Mouse (Mus musculus) layer of hippocampus, postnatal 36 days (tissue): Measurements from ENCODE around the gene Mfrp. TPM values are rescaled to one million over a fixed set of nuclear protein-coding genes. Genes with fewer than 3 reads are reported as not detected.

Source experiments
- DNase-seq, 2 experiments: peaks; one replicate each; pipeline ENCODE4 v3.0.0; 2022
- total RNA-seq, 2 experiments: library from RNA; stranded (reverse); gene quantifications; 2 replicates each; pipeline ENCODE4 v1.2.3; 2021

Gene Mfrp
- total RNA-seq, 2 experiments from 2014 or later = 0.17 to 2.5 TPM

DNA sequence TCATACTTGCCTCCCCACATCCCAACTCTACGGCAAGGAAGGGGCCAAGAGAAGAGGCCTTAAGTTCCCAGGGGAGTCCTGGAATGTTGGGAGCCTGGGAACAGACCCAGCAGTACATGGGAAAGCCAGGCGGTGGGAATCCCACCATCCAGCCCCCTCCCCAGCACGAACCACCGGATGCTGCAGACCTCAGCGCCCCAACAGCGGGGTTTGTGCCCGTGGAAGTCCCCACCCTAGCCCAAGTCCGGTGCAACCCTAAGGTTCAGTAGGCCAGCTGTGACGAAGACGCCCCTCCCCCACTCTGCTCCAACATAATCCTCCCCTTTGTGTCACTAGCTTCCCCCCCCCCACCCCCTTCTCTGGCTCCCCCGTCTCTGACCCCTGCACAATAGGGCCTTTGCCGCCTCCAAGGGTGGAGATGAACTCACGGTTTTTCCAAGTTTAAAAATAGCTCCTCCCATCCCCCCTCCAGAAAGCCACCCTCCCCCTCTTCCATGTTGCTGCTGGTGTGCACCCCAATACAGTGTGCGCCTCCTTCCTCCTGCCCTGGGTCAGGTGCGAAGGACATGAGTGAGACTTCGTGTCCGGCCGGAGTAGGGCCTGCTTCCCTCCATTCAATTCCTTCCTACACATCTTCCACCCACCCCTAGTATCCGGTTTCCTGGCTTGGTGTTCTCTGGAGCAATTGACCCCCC, 29.2 kb downstream of the Mfrp start:
- DNase-seq = no peak

DNA sequence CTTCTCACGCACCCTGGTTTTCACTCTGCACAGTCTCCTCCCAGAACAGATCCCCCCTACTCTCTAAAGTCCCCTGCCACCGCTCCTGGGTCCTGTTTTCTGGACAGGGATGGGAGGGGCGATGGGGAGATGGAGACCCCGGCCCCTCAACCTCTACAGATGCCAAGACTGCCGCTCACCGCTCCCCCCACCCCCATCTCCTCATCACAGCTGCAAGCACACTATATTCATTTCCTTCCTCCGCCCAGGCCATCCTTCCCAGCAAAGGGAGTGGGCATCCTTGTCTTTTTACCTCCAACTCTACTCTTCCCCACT, 29.7 kb downstream of the Mfrp start:
- DNase-seq = no peak

DNA sequence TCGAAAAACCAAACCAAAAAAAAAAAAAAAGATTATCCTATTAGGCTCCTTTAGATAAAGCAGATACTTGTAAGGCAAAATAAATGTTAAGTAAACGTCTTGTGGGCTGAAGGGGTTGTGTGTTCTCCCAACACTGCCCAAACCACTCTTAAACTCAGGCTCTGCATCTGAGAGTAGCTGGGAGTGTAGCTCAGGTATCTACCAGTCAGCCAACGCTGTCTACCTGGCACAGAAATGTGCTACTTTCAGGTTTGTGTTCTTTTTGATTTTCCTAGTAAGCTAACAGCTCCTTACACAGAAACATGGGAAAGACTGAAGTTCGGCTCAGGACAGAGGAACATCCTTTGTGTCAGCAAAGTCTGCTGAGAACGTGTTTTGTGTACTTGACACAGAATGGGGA, 30.7 kb downstream of the Mfrp start:
- no peak for DNase-seq

DNA sequence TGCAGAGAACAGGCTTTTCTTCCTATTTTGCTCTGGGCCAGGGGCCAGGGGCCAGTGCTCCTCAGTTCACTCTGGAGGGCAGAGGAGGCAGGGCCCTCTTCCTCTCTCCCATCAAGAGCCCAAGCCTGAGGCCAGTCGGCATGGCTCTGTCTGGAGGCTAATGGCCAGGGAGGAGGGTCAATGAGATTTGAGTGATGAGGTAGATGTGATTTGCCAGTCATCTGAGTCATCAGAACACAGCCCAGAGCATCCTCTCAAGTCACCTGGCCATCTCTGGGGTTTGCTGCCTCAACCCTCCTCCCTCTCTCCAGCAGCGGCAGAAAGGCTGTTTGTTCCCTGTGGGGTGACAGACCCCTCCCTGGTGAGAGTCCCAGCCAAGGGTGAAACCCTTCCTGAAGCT, 31.8 kb downstream of the Mfrp start:
- no peak for DNase-seq

DNA sequence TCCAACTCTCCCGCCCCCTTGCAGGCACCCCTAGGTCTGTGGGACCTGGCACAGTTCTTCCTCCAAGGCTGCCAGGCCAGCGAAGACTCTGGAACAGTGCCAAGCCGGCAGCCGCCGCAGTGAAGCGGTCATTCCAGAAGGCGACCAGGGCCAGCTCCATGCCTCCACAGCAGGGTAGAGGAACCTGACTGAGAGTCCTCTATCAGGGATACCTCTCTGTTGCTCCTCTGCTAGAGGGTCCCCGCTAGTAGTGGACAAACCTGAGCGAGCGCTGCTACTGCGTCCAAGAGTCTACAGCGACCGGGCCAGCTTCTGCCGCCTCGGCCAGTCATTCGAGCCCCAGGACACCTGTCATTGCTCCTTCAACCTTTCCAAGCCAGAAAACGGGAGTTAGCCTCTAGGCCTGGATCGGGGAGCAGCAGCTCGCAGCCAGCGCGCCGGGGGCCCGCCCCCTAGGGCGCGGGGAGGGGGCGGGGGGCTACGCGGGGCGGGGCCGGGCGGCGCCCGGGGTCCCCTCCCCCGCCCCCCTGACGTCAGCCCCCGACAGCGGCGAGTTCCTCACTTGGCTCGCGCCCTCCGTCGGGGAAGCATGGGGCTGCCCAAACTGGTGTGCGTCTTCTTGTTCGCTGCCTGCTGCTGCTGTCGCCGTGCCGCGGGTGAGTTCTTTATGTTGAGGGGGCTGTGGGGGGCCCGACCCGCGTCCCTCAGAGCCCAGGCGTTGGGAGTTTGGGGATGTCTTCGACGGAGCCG, 32.7 kb downstream of the Mfrp start, which contains the start of gene Mcam:
Mcam (plus strand) TSS at position 369 of the 750 bp plus-strand sequence.
- peak in 1 of 2 experiments; percentile 46 for DNase-seq

DNA sequence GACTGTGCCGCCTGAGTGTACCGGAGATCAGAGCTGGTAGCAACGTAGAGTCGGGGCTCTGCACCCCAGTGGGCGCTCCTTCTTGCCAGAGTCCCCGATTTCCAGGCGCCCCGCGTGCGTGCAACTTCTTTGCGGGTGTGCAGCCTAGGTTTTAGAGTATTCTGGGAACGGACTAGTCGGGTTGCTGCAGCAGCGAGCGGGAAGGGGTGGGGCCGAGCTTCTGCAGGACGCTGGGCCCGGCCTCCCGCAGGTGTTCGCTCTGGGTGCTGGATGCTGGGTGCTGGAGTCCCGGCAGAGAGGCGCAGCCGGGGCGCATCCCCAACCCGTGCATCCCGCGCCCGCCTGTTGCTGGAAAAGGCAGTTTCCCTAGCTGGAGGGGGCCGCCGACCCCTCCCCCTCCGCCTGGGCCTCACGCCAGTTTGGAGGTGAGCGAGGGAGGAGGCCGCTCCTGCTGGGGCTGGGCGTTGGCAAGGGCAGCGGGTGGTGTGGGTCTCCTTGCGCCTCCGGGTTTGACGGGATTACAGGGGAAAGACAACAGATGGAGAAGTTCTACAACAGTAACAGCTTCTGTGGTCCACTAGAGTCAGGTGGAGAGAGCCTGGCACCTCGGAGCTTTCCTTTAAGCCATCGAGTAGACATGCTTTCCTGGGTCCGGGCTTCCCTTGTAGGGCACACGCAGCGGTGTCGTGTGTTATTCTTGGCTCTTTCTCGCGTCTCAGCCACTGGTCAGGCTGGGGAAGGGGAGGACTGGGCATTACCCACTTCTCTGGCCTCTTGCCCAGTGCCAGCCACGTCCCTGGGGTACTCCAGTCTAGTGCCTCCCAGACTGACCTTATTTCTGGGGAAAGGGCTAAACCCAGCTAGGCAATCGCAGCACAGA, 33.6 kb downstream of the Mfrp start:
- DNase-seq = no peak

DNA sequence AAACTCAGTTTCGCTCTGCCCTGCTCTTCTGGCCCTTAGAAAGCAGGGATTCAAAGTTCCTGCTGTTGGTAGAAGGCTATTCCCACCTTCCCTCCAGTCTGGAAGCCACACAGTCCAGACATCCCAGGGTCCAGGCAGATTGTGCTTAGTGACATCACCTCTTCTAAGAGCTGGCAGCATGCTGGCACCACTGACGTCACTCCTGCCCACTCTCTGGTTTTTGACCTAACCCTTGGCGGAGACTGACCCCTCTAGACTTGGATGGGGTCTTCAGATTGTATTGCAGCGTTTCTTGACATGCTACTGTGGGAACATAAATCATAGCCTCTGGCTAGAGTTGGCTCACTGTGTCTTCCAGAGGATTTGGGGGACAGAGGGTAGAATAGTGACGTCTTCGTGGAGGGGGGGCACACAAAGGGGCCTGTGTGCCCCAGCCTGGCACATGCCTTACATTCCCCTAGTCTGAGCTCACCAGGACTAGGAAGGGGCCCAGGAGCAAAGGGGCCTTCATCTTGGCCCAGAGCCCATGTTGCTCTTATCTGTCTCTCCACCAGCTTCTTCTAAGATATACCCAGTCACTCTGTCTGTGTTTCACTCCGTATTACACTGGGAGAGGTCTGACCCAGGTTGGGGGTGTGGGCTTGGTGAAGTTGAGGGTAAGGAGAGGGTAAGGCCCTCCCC, 34.3 kb downstream of the Mfrp start:
- DNase-seq = no peak

DNA sequence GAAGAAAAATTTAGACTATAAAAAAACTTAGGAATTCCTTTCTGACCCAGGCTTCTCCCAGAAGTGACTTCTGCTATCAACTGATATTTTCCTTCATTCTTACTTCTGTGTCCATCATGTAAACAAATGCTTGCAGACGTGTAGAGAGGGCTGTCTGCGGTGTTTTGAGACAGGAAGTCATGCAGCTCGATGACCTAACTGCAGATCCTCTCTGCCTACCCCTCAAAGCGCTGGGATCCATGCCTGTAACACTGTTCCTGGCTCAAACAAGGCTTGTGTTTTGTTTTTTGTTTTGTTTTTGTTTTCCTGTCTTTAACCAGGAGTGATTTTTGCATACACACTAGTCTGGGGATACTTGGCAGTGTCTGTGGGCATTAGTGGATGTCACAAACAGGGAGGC, 36.3 kb downstream of the Mfrp start:
- DNase-seq = no peak

DNA sequence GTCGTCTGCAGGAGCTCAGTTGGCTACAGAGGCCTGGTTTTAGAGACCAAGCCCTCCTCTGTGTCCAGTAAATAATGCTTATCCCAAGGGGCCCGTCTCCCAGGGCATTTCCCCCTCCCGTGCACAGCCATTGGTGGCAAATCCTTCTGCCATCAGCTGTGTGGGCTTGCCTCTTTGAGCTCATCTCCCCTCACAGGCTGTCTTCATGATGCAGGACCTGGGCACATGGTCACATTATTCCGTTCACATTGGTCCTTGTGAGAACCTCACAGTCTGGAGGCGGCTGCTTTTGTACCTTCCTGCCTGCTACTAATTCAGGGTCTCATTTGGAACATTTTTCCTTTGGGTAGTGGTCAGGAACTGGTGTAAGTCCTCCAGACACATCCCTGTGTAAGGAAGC, 40.4 kb downstream of the Mfrp start:
- DNase-seq = no peak

DNA sequence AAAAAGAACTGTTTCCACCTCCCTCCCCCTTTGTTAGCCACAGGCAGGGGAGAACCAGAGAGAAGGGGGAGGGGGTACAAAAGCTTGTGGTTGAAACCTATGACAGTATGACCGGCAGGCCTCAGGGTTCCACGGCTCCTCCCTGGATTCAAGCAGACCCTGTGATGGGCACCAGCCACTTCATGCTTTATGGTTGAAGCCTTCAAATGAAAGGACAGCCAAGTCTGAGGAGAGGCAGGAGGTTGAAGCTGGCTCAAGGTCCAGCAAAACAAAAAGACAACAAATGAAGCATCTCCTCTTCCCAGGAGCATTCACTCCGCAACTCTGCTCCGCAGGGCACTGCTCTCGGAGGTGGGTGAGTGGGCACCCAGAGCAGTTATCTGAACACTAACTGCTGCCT, 41.9 kb downstream of the Mfrp start:
- no peak for DNase-seq

DNA sequence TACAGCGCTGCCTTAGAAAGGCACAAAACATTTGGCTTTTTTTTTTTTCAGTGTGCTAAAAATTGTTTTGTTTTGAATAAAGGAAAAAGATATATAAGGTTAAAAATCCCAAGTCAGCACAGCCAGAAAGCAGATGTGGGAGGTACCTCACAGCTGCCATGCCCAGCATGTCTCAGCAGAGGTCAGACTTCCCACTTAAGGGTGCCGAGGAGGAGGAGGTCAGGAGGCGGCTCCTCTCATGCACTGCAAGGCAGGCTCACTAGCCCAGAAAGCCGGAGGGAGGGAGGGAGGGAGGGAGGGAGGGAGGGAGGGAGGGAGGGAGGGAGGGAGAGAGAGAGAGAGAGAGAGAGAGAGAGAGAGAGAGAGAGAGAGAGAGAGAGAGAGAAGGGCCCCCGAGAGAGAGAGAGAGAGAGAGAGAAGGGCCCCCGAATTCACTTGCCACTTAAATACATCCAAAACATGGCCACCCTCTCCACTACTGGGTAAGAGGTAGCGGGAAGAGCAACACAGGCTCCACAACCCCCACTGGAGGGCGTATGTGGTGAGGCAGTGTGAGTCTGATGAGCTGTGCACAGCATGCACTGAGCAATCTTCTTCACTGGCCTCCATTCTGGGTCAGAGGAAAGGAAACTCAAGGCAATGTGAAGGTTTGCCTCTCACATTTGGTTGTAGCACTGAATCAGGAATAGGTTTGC, 42.6 kb downstream of the Mfrp start:
- no peak for DNase-seq

DNA sequence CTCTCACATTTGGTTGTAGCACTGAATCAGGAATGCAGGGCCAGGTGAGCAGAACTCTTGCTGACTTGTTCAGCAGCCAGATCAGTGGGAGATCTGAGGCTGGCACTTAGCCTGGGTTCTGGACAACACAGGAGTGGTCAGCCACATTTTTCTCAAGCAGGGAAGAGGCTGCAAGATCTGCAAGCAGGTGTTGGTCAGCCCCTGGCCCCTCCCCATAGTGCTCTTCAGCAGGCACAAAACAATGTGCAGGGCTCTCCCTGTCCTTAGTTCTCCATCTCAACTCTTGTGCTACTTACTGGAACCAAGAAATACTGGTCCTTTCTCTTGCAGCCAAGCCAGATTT, 43.2 kb downstream of the Mfrp start:
- DNase-seq = no peak

DNA sequence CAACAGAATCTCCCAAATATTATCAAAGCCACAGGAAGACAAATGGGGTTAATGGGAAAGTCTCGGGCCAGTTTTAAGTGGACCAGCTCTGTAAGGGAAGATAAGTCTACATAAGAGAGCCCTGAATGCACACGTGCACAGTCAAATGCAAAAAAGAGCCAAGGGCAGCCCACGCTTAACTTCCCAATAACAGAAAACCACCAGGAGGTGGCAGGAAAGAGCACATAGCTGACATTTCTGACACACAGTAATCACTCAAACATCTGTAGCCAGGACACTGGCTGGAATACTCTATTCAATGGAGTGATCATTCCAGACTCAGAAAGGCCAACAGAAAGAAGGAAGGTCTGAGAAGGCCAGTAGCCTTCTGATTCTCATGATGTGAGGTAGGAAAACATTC, 45.8 kb downstream of the Mfrp start:
- no peak for DNase-seq

Other genes starting within 250 kb of the Mfrp start
- gene Thy1, start 58.3 kb upstream of the Mfrp start, total RNA-seq = 100 to 1,000 TPM; 786 to 920 TPM
- gene Usp2, start 34.7 kb upstream of the Mfrp start, total RNA-seq = 10 to 100 TPM; 66.2 to 74.9 TPM
- gene C1qtnf5, start 5.5 kb downstream of the Mfrp start, total RNA-seq = 10 to 100 TPM; 17.0 to 17.6 TPM
- under 1 TPM; 0.35 to 0.61 TPM for gene Gm49380, start 11.8 kb downstream of the Mfrp start, total RNA-seq
- 10 to 100 TPM; 28.4 to 28.6 TPM for gene Rnf26, start 11.8 kb downstream of the Mfrp start, total RNA-seq
- gene Mcam, start 32.7 kb downstream of the Mfrp start, total RNA-seq = 10 to 100 TPM; 15.6 to 18.8 TPM
- 10 to 100 TPM; 65.2 to 70.5 TPM for gene Cbl, start 132.3 kb downstream of the Mfrp start, total RNA-seq
- 1 to 10 TPM; 1.3 to 2.4 TPM for gene Ccdc153, start 138.9 kb downstream of the Mfrp start, total RNA-seq
- gene Pdzd3, start 149.7 kb downstream of the Mfrp start, total RNA-seq = 1 to 10 TPM; 1.4 to 1.8 TPM
- 10 to 100 TPM; 13.5 TPM for gene Nlrx1, start 166.9 kb downstream of the Mfrp start, total RNA-seq
- gene Abcg4, start 186.9 kb downstream of the Mfrp start, total RNA-seq = 10 to 100 TPM; 63.6 to 73.1 TPM
- 10 to 100 TPM; 27.4 to 30.1 TPM for gene Hinfp, start 203.9 kb downstream of the Mfrp start, total RNA-seq
- 100 to 1,000 TPM; 184 to 198 TPM for gene C2cd2l, start 218.6 kb downstream of the Mfrp start, total RNA-seq
- gene Dpagt1, start 224.3 kb downstream of the Mfrp start, total RNA-seq = 10 to 100 TPM; 14.5 to 15.9 TPM
- gene H2afx, start 233.0 kb downstream of the Mfrp start, total RNA-seq = 10 to 100 TPM; 43.4 to 49.9 TPM
- 10 to 100 TPM; 22.3 to 24.2 TPM for gene Hmbs, start 242.5 kb downstream of the Mfrp start, total RNA-seq